Mouse (Mus musculus): ENCODE measurements around the gene Gtf2ird2.

- TF ChIP-seq GATA1 (IDR thresholded peaks at IDR 0.05; ENCODE audit: borderline replicate concordance, low read length) (no peak), CTCF (IDR thresholded peaks at IDR 0.05; ENCODE audit: low read depth, low read length) (no peak), TAL1 (conservative IDR thresholded peaks at IDR 0.05; ENCODE audit: low read depth, low read length) (no peak), GATA2 (IDR thresholded peaks at IDR 0.05; ENCODE audit: borderline replicate concordance, low read depth, low read length) (no peak), POLR2AphosphoS5 (IDR thresholded peaks at IDR 0.05; ENCODE audit: insufficient replicate concordance, low read depth, low read length) (no peak)
Measured at GRCm38 (mm10) chr5:134175696-134176095, 8.1 kb upstream of the Gtf2ird2 start.
